19 mouse cellular contexts compared by ENCODE assay signal in the genomic region with DNA sequence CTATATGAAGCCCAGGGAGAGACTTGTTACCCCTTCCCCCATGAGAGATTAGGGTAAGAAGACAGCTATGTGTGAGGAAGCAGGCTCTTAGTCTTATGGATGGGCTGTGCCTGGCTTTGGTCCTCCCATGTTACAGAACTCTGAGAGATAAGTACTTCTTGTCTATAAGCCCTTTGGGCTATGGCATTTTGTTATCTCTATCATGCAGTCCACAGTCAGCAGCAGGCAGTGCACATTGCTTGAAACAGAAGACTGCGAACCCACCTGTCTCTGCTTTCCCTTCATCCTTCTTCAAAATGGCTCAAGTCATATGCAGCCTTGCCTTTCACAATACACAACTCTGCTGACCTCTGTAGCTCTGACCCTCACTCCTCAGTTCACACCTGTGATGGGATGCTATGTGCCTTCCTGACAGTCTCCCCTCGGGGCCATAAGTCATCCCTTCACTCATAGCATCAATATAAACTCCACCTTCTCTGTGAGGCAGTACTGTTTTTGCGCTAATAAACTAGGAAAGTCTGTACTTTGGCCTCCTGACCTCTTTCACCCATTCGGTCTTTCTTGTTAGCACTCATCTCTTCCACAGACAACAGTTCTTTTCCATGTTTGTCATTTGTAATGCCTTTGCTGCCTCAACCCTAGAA.
A peak's percentile ranks its signal among the peaks of the same experiment; 100 is the strongest.
DNase-seq lines count a peak whose midpoint lies in the region; ATAC-seq and TF ChIP-seq lines count a peak whose summit lies in the region.
"Had no signal": no experiment of that assay in that cellular context is flagged by ENCODE, and none has a peak within 500 bp of the region (broad histone marks: within the 10 kb centered on the region; RNA-seq: fewer than 3 reads in every experiment).

No protein-coding gene starts in this region.

- no peaks in the 10 kb centered on the region for H3K27me3 ChIP-seq in G1E (ENCODE audit: insufficient read depth, low read length)
- peaks cover 3% of the 10 kb centered on the region; the same call in 1 of the 2 replicates for H3K27me3 ChIP-seq in hindbrain, embryonic 12.5 days
- peaks cover 3% of the 10 kb centered on the region; the same call in 1 of the 2 replicates for H3K27me3 ChIP-seq in hindbrain, embryonic 16.5 days (replicated peaks; ENCODE audit: control insufficient read depth, insufficient read depth, low read length)
- H3K27me3 ChIP-seq: midbrain, embryonic 13.5 days had no signal

- no peak overlapping the region for H3K4me2 ChIP-seq in hindbrain, embryonic 12.5 days (replicated peaks)
- H3K4me2 ChIP-seq in hindbrain, embryonic 16.5 days (ENCODE audit: low read length) = no peak overlapping the region
- H3K4me2 ChIP-seq: heart, embryonic 11.5 days; limb, embryonic 15.5 days; midbrain, embryonic 13.5 days had no signal

- peaks cover 49% of the 10 kb centered on the region for H3K4me1 ChIP-seq in G1E (ENCODE audit: insufficient read depth, low read depth, low read length)
- H3K4me1 ChIP-seq in hindbrain, embryonic 12.5 days = peaks cover 3% of the 10 kb centered on the region; the same call in 1 of the 2 replicates
- H3K4me1 ChIP-seq in hindbrain, embryonic 16.5 days (ENCODE audit: control insufficient read depth, insufficient read depth, low read depth, low read length) = no peaks in the 10 kb centered on the region
- H3K4me1 ChIP-seq: limb, embryonic 15.5 days had no signal

- WGBS in hindbrain, embryonic 12.5 days = 84% methylated on average over 4 of the region's 4 CpGs
- 92% methylated on average over 4 of the region's 4 CpGs for whole genome bisulfite sequencing in hindbrain, embryonic 16.5 days

- ATAC-seq in G1E (ENCODE audit: extremely low read depth, insufficient number of reproducible peaks, low FRiP score, poor library complexity, severe bottlenecking) = peak; percentile 93
- ATAC-seq in megakaryocyte progenitor cell, adult 5-6 weeks (replicated peaks; ENCODE audit: poor library complexity) = peak; percentile 92
- ATAC-seq in hindbrain, embryonic 12.5 days (ENCODE audit: low FRiP score) = no peak
- ATAC-seq in hindbrain, embryonic 16.5 days = no peak
- ATAC-seq: inflammation-experienced regulatory T-cells, adult 6 months; midbrain, embryonic 13.5 days had no signal

- H3K36me3 ChIP-seq in G1E (replicated peaks) = no peaks in the 10 kb centered on the region
- H3K36me3 ChIP-seq in hindbrain, embryonic 12.5 days = no peaks in the 10 kb centered on the region
- no peaks in the 10 kb centered on the region for H3K36me3 ChIP-seq in hindbrain, embryonic 16.5 days (ENCODE audit: control insufficient read depth, insufficient read depth, low read length)
- H3K36me3 ChIP-seq: forebrain, embryonic 10.5 days; limb, embryonic 15.5 days; midbrain, embryonic 13.5 days had no signal

- H3K9me3 ChIP-seq in G1E (replicated peaks) = no peaks in the 10 kb centered on the region
- no peaks in the 10 kb centered on the region for H3K9me3 ChIP-seq in hindbrain, embryonic 12.5 days (replicated peaks)
- H3K9me3 ChIP-seq in hindbrain, embryonic 16.5 days (ENCODE audit: control insufficient read depth, low read length) = no peaks in the 10 kb centered on the region
- H3K9me3 ChIP-seq: forebrain, embryonic 10.5 days; limb, embryonic 15.5 days; midbrain, embryonic 13.5 days had no signal

- no peak overlapping the region for H3K27ac ChIP-seq in hindbrain, embryonic 12.5 days
- no peak overlapping the region for H3K27ac ChIP-seq in hindbrain, embryonic 16.5 days (ENCODE audit: low read depth, low read length)
- H3K27ac ChIP-seq: forebrain, embryonic 10.5 days; limb, embryonic 15.5 days; midbrain, embryonic 13.5 days had no signal

- no peak overlapping the region for H3K9ac ChIP-seq in hindbrain, embryonic 12.5 days
- H3K9ac ChIP-seq in hindbrain, embryonic 16.5 days (ENCODE audit: low read depth, low read length) = no peak overlapping the region
- H3K9ac ChIP-seq: limb, embryonic 15.5 days; midbrain, embryonic 13.5 days had no signal

- TF ChIP-seq CTCF in G1E (IDR thresholded peaks at IDR 0.05; ENCODE audit: low read depth, low read length) = no peak

- no peak overlapping the region for H3K4me3 ChIP-seq in G1E (ENCODE audit: low read depth, low read length)
- no peak overlapping the region for H3K4me3 ChIP-seq in hindbrain, embryonic 12.5 days
- no peak overlapping the region for H3K4me3 ChIP-seq in hindbrain, embryonic 16.5 days (ENCODE audit: low read length)
- H3K4me3 ChIP-seq: forebrain, embryonic 10.5 days; limb, embryonic 15.5 days; midbrain, embryonic 13.5 days had no signal

- peak; percentile 5 for DNase-seq in G1E (ENCODE audit: low spot score)
- DNase-seq in c-Kit-positive CD71-positive TER-119-positive erythroid progenitor cells, embryonic 14.5 days (ENCODE audit: low spot score) = peak; percentile 78
- peak; percentile 76 for DNase-seq in liver
- DNase-seq in kidney, postnatal 36 days = no peak
- no peak for DNase-seq in thymus, postnatal 36 days
- DNase-seq: adrenal gland, adult 2 months; cerebellum, postnatal 14 days; gastrocnemius, postnatal 36 days; kidney, postnatal 25 days; lung, postnatal 36 days; right cerebral cortex, postnatal 14 days had no signal

Comparison
In these comparisons a context has a peak if more than half of its experiments do, and no peak if none do; other contexts are left out.
1. ATAC-seq: peak in G1E (single experiment) and megakaryocyte progenitor cell, adult 5-6 weeks (single experiment); none in hindbrain, embryonic 12.5 days (single experiment) and hindbrain, embryonic 16.5 days (single experiment).
2. DNase-seq: peak in G1E (single experiment), c-Kit-positive CD71-positive TER-119-positive erythroid progenitor cells, embryonic 14.5 days (single experiment) and liver (single experiment); none in kidney, postnatal 36 days (0 of 2) and thymus, postnatal 36 days (0 of 2).